Mouse (Mus musculus): ENCODE measurements around the gene Rcan2.

DNA sequence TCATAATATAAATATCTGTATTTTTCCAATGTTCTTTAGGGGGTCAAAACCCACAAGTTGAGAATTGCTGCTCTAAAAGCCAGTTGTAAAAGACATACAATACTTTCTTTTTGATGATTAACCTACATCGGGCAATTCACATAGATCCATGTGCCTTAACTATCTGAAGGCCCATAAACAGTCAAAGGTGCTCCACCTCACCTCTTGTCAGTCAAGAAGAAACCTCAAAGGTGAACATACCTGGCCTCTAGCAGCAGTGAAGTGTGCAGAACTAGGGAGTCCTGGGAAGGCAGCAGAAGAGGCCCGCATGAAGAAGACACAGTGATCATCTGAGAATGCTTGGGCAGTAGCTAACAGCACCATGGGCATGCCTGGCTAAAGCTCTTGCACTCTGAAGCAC, 239.3 kb downstream of the Rcan2 start:
- TF ChIP-seq POLR2A (IDR thresholded peaks at IDR 0.05; ENCODE audit: low read depth, low read length) (no peak), CTCF (IDR thresholded peaks at IDR 0.05; ENCODE audit: extremely low read depth, insufficient read length, insufficient replicate concordance, low read depth, low read length) (no peak)
